Mouse (Mus musculus) cerebellum, adult 8-10 months (tissue): ENCODE measurements around the gene Ift57.

Experiments
- DNase-seq: peaks from one replicate; pipeline ENCODE4 v3.0.0; 2022

The Ift57 gene

DNA sequence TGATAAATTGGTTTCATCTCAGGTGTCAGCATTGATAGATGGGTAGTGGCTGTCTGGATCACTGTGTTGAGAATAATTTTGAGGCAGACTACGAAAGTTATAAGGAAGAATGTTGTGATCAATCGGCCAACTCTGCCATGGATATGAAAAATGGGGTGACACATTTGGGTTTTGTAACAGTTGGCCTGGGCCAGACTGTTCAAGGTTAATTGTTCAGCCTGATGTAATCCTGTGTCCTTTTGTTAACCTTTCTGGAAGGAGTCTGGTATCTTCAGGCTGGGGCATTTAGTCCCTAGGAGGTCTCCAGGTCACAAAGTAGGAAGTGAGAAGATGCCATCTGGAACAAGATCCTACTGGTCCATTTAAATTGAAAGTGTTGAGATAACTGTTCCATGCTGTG is 97.2 kb downstream of the Ift57 start:
- DNase-seq: no peak

DNA sequence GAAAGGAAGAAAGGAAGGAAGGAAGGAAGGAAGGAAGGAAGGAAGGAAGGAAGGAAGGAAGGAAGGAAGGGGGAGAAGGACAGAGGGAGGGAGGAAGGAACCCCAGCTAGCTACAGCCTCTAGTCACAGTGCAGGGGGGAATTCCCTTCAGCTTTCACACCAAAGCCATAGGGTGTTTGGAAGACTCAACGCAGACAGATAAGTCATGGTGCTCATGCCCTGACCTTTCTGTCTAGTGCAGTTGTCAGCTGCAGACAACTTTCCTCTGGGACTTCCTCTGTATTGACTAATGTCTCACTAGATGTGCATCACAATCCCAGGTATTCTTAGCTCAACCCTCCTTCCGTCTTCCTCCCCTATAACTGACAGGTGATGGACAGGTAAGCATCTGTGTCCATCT is 97.9 kb downstream of the Ift57 start:
- DNase-seq: no peak

DNA sequence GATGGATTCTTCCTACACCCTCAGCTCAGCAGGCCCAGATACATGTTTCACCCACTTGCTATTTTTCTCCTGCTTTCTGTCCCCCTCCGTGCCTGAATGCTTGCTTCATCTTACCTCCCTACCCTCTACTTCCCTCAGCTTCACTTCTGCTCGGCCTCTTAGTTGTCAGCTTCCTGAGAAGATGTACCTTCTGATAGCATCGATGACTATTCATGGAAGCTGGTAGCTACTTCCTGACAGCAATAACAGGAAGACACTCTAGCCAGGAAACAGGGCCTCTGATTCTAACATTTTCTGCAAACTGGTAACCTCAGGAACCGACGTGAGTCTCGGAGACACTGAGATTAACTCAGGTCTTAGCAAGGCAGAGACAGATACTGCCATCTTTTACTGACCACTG is 99.8 kb downstream of the Ift57 start:
- DNase-seq: no peak

DNA sequence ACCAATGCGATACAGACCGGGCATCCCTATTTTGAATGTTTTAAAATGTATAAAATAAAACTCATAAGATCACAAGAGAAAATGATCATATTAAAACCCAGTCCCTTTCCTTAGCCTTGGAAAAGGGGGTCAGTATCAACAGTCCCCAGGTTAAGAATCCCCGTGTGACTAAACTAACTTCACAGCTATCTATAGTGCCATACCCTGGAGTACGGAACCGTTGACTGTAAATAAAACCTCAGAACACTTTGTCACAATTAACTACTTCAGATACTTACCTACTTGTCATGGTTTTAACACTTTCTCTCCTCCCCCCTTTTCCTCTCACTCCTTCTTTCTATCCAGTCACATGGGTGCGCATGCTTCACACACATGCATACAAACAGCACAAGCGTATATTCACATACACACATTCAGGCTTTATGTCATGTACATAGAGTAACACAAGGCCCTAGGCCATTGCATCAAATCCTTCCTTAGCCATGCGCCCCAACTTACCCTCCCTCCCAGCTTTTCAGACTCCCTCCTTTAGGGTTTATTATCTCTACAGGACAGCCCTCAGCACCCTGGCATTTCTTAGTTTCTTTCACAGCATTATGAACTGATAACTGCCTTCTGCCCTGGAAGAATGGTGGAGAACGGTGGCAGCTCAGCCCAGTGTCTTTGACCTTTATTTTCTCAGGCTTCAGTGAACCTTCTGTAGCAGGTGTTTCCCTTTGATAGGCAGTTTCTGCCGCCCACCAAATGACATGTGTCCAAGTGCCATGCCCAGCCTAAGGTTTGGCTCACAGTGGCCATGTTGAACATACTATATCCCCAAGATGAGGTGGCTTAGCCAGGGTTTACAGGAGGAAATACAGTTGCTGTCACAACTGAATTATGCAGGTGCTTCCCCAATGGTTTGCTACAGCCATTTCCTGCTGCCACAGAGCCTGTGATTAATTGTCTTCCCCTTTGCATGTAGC is 100.8 kb downstream of the Ift57 start, which contains the start of gene Cd47:
Gene Cd47, plus strand, starts transcription at position 937 of the 965 bp plus-strand sequence.
- no peak for DNase-seq

DNA sequence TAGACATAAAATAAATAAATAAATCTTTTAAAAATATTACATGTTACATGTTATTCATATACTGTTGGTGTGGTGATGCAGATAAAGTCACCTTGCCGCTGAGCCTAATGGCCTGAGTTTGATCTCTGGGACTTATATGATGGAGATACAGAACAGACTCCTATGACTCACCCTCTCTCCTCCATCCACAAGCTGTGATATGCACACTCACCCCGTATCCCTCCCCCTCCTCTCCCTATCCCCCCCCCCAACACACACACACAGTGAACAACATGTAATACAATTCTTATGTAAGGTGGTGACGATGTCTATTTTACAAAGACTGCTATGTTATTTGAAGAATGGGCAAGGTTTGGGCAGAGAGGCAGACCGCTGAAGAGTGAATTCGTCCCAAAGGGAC is 102.0 kb downstream of the Ift57 start:
- no peak for DNase-seq

DNA sequence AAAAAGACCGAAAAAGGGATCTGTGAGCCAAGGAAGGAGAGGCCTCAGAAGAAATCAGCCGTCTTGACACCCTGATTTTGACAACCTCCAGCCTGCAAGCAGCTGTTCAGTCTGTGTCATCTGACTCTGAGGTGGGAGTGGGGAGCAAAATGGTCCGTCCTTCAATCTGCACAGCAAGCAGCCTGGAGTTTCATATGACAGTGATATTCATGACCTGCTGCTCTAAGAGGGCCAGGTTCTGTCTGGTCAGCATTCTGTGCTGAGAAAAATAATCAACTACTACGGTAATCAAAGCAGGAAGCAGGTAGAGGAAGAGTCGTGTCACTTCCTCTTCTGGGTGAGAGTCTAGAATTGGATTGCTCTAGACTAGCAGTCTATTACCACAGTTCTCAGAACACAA is 102.4 kb downstream of the Ift57 start:
- DNase-seq: no peak

DNA sequence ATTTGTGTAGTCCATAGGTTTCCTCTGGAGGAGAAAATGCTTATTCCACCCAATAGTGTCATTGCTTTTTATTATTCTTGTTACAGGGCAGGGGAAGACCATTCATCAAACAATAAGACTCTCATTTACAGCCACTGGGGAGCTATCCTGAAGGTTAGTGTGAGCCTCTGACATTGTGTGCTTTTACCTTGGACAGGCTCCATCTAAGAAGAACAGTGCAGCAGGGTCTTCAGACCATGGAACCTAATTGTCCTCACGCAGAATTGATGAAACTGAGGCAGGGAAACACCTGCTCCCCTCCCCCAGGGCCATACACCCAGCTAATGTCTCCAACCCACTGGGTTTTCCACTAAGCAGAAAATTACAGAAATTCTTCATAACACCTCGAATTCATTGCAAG is 104.0 kb downstream of the Ift57 start:
- no peak for DNase-seq

DNA sequence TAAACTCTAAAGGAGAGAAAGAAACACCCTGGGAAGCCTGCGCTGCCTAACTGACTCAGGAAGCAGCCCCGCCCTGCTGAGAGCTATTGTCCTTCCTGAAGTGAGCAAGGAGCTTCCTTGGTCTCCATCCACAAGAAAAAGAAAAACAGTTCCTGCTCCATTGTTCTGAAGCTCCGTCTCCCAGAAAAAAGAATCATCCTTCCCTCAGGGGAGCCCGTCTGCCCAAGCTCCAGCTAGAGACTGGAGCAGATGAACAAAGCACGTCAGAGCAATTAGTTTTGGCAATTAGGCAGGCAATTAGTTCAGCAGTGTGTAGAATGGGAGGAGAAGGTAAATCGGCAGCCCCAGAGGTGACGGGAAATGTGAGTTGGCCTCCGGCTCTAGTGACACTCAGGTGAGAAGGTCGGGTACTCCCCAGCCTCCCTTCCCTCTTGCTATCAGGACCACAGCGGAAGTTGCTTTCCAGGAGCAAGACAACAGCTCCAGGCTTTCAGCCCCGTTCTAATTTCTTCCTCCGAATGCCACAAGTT is 105.0 kb downstream of the Ift57 start:
- no peak for DNase-seq

DNA sequence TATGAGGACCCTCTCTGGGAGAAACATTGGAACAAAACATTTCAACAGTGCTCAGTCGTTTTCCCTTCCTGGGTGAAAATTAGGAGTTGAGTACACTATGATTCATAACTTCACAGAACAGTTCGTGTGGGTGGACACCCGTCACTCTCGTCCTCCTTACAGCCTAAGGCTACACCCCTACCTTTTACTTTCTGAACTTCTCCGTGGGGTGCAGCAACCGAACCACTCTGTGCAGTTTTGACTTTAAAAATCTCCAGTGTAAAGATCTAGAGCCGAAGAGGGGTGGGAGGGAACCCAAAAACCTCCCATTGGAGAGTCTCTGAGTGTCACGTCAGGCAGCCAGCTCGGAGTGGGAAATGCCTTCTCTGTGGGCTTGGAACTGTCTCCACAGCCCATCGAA is 107.9 kb downstream of the Ift57 start:
- no peak for DNase-seq

DNA sequence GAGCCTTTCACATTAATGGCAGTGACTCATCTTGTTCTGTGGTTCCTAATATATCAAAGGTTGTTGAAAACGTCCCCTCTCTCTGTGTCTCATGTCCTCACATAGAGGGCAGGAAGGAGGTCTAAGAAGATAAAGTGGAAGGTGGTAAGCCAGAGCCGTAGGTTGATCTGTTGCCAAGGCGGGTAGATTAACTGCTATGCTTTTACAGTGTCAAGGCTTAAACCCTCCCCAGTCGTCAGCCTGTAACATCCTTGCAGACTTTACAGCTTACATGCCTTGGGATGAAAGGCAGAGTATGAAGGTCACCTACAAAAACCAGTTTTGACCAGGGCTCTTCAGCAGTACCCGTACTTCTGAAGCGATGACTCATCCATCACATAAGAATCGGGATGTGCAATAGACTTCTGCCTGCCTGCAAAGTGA is 108.4 kb downstream of the Ift57 start:
- no peak for DNase-seq

DNA sequence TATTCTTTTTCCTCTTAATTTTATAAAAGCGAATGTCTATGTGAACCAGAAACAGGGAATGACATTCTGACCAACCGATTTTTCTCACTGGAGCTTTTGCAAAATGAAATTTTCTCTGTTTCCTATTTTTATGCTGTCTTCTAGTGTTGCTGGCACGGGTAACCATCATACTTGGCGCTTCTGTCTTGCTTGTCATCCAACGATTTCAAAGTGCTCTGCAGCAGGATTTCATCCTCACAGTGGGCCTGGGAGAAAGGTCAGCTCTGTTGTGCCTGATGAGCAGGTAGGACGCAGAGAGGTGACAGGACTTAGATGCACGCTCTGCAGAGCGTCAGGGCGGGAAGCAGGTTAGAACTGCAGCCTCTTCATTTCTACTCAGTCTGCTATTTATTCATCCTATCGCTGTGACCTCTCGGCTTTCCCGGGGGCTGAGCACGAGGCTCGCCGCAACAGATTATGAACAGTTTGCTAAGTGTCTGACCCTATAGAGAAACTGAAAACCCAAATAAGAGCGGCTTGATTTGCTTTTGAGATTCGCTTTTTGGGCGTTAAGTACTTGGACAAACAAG is 108.9 kb downstream of the Ift57 start:
- no peak for DNase-seq

DNA sequence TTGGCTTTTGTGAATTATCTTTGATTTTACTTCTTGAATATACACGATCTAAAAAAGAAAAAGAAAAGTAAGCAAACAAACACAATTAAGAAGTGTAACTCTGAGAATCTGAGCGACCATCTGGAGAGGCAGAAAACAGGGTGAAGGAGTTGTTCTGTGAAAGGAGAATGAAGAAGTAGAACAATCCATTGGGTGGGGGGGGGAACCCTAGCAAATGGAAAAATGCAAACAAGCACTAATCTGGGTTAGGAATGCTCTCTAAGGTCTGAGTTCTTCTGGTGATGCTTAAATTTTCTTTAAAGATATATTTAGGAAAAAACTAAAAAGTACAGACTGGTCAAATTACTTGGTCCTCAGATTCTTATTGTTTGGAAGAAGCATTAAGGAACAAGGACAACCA is 112.9 kb downstream of the Ift57 start:
- no peak for DNase-seq

DNA sequence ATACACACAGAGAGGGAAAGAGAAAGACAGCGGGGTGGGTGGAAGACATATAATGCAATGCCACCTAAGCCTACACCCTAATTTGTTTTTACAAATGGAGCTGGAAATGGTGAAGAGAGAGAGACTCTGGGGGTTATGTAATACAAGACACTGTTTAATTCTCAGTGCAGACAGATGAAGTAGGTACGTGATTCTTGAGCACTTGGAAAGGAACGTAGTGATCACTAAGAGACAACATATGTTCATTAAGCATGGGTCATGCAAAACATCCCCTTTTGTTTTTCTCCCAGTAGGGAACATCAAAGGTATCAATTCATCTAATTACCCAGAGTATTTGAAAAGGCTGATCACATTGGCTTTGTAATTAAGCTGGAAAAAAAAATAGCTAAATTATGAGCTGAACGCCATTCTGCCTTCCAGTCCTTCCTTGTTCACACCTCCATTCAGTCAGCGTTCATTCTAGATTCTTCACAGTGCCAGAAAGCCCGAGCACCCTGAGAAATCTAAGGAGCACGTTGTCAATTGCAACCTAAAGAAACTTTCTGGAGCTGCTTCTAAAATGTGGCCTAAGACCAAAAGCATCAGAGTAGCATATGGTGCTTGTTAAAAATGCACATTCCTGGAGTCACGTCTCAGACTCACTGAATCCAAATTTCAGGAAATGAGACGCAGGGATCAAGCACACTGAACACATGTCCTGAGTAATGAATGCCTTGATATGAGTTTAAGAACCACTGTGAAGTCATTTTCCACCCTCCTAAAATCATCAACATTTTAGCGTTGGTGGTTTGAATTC is 114.0 kb downstream of the Ift57 start:
- DNase-seq: no peak

DNA sequence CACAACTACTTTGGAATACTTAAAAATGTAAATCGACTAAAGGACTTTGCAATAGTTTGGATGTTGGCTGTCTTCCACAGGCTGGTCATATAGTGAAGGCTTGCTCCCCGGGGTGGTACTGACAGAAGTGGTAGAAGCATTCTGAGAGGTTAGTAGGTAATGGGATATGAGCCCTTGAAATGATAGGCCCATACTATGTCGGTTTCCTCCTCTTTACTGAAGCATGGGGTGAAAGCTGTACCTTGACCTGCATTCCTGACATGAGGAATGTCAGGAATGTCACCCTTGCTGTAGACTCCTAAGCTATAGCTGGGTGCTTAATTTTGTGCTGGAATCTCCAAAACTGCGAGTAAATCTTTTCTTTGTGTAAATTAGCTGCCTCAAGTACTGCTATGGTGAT is 115.4 kb downstream of the Ift57 start:
- DNase-seq: no peak
